In the genomic region with DNA sequence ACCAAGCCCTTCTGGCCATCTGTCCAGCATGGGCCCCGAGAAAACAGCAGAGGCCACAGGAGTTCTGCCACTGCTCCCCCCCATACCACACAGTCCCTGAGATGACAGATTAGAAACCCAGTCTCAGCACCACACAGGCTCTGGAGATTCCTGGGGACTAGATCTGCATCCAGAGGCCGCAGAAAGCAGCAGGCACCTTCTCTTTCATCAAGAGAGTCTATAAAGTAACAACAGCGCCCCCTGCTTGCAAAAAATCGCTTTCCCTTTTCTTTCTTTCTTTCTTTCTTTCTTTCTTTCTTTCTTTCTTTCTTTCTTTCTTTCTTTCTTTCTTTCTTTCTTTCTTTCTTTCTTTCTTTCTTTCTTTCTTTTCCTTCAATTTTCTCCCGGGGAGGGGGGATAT, we compare ENCODE assay signal across 9 mouse cellular contexts. TPM values are rescaled to one million over a fixed set of nuclear protein-coding genes. Genes with fewer than 3 reads are reported as not detected.
DNase-seq lines count a peak whose midpoint lies in the region; ATAC-seq lines count a peak whose summit lies in the region.
"Had no signal": no experiment of that assay in that cellular context is flagged by ENCODE, and none has a peak within 500 bp of the region (broad histone marks: within the 10 kb centered on the region; RNA-seq: fewer than 3 reads in every experiment).

No protein-coding gene starts in this region.

- 5% methylated on average over 5 of the region's 5 CpGs for WGBS in liver, embryonic 11.5 days

- peak; percentile 30 to 56 for DNase-seq in adrenal gland, postnatal 36 days
- no peak for DNase-seq in adrenal gland, postnatal 4 days (ENCODE audit: low spot score in 2 of 2)
- DNase-seq in liver, result peak; percentile 37
- DNase-seq in liver, embryonic 11.5 days (ENCODE audit: low spot score), result no peak
- peak; percentile 16 to 33 for DNase-seq in cerebellum, postnatal 36 days
- DNase-seq in kidney, postnatal 14 days, result peak; percentile 31
- peak; percentile 79 for DNase-seq in retina, postnatal 1 day
- no peak for DNase-seq in gastrocnemius, postnatal 14 days

- no peaks in the 10 kb centered on the region for H3K9me3 ChIP-seq in liver, embryonic 11.5 days (ENCODE audit: control insufficient read depth, low read length)

- H3K4me3 ChIP-seq in liver, embryonic 11.5 days (ENCODE audit: low read depth, low read length), result no peak overlapping the region

- no peak overlapping the region; the same call in 1 of the 2 replicates for H3K4me2 ChIP-seq in liver, embryonic 11.5 days

- H3K36me3 ChIP-seq in liver, embryonic 11.5 days (ENCODE audit: control insufficient read depth, insufficient read depth, low read length), result no peaks in the 10 kb centered on the region

- H3K9ac ChIP-seq in liver, embryonic 11.5 days (ENCODE audit: low read depth, low read length), result no peak overlapping the region

- intact Hi-C loops in gastrocnemius, postnatal 14 days (cut with DNase I; ENCODE audit: low total_unique reads), result loop anchor here (2.0 to 5.0 kb wide), 2 partner anchors 47 to 97 kb away; a partner anchor contains a TSS

- peaks cover 17% of the 10 kb centered on the region for H3K4me1 ChIP-seq in liver, embryonic 11.5 days (replicated peaks; ENCODE audit: control insufficient read depth, insufficient read depth, low read length)

- no peak overlapping the region for H3K27ac ChIP-seq in liver, embryonic 11.5 days (ENCODE audit: low read depth, low read length)

- no peak for ATAC-seq in liver, embryonic 11.5 days (replicated peaks; ENCODE audit: low FRiP score)

- H3K27me3 ChIP-seq in liver, embryonic 11.5 days (replicated peaks; ENCODE audit: control insufficient read depth, insufficient read depth, low read length), result peaks cover 64% of the 10 kb centered on the region

RNA-seq across cellular contexts. Expression of a gene that starts 2.1 kb away (rescaled TPM):
- not detected for total RNA-seq in adrenal gland, postnatal 36 days (2021)
- total RNA-seq in adrenal gland, postnatal 4 days (2021), result under 1 TPM in 1 of 2 experiments, not detected in 1; 0.53 TPM
- 0.12 and 0.43 TPM in 2 replicates for polyA plus RNA-seq in liver, embryonic 11.5 days (2014; fragmentation: Nextera tagmentation; extraction: Ambion mirVana)
- not detected for total RNA-seq in gastrocnemius, postnatal 14 days (2021)
- polyA plus RNA-seq: liver, embryonic 16.5 days had no signal

RNA-seq across cellular contexts. Expression of a gene that starts 20.7 kb away (rescaled TPM):
- total RNA-seq in adrenal gland, postnatal 36 days (2021), result 10 to 100 TPM; 20.5 to 24.1 TPM
- total RNA-seq in adrenal gland, postnatal 4 days (2021), result 10 to 100 TPM; 27.6 to 32.9 TPM
- polyA plus RNA-seq in liver, embryonic 11.5 days (2014; fragmentation: Nextera tagmentation; extraction: Ambion mirVana), result 16.2 and 20.9 TPM in 2 replicates
- total RNA-seq in gastrocnemius, postnatal 14 days (2021), result 1 to 10 TPM; 7.6 to 8.5 TPM

RNA-seq across cellular contexts. Expression of a gene that starts 45.5 kb away (rescaled TPM):
- total RNA-seq in adrenal gland, postnatal 36 days (2021), result 100 to 1,000 TPM; 121 to 178 TPM
- 100 to 1,000 TPM; 110 to 132 TPM for total RNA-seq in adrenal gland, postnatal 4 days (2021)
- 60.5 and 69.2 TPM in 2 replicates for polyA plus RNA-seq in liver, embryonic 11.5 days (2014; fragmentation: Nextera tagmentation; extraction: Ambion mirVana)
- total RNA-seq in gastrocnemius, postnatal 14 days (2021), result 10 to 100 TPM; 12.5 to 31.5 TPM

RNA-seq across cellular contexts. Expression of a gene that starts 47.0 kb away (rescaled TPM):
- not detected for total RNA-seq in adrenal gland, postnatal 36 days (2021)
- total RNA-seq in adrenal gland, postnatal 4 days (2021), result not detected
- not detected in 2 replicates for polyA plus RNA-seq in liver, embryonic 11.5 days (2014; fragmentation: Nextera tagmentation; extraction: Ambion mirVana)
- total RNA-seq in gastrocnemius, postnatal 14 days (2021), result under 1 TPM in 1 of 2 experiments, not detected in 1; 0.21 TPM
- polyA plus RNA-seq: liver, embryonic 16.5 days had no signal

RNA-seq across cellular contexts. Expression of a gene that starts 56.3 kb away (rescaled TPM):
- total RNA-seq in adrenal gland, postnatal 36 days (2021), result under 1 TPM; 0.30 to 0.89 TPM
- 1 to 10 TPM in 1 of 2 experiments, under 1 TPM in 1; 0.82 to 1.1 TPM for total RNA-seq in adrenal gland, postnatal 4 days (2021)
- 0.21 and 0.35 TPM in 2 replicates for polyA plus RNA-seq in liver, embryonic 11.5 days (2014; fragmentation: Nextera tagmentation; extraction: Ambion mirVana)
- total RNA-seq in gastrocnemius, postnatal 14 days (2021), result not detected

Comparison
In these comparisons a context has a peak if more than half of its experiments do, and no peak if none do; other contexts are left out.
1. DNase-seq: peak in adrenal gland, postnatal 36 days (2 of 2), liver (single experiment), cerebellum, postnatal 36 days (2 of 2), kidney, postnatal 14 days (single experiment) and retina, postnatal 1 day (single experiment); none in adrenal gland, postnatal 4 days (0 of 2), liver, embryonic 11.5 days (single experiment) and gastrocnemius, postnatal 14 days (single experiment).